Mouse (Mus musculus) intestine, postnatal 0 days (tissue): ENCODE measurements around the gene Mterf2. TPM values are rescaled to one million over a fixed set of nuclear protein-coding genes. Genes with fewer than 3 reads are reported as not detected.

Experiments used
- ATAC-seq: fragments of 200-750 bp; cut with Nextera tagmentation; 2 replicates; pipeline ENCODE4 v1.8.0; 2017; ENCODE audit warnings: mild to moderate bottlenecking, moderate TSS enrichment, moderate library complexity
- H3K27ac ChIP-seq: fragments of 300-500 bp; sonication (generic); 2 replicates; pipeline ENCODE4 v1.5.1; 2014; ENCODE audit warnings: mild to moderate bottlenecking, low read depth, low read length, moderate library complexity
- H3K27me3 ChIP-seq: fragments of 300-500 bp; sonication (generic); replicated peaks from 2 replicates; pipeline ENCODE4 v1.6.1; 2014; ENCODE audit warnings: low read length, mixed read lengths; ENCODE audit not compliant: control insufficient read depth, insufficient read depth
- H3K36me3 ChIP-seq: fragments of 300-500 bp; sonication (generic); 2 replicates; pipeline ENCODE4 v1.6.1; 2014; ENCODE audit warnings: mild to moderate bottlenecking, moderate library complexity; ENCODE audit not compliant: control insufficient read depth, insufficient read depth
- H3K4me1 ChIP-seq: fragments of 300-500 bp; sonication (generic); replicated peaks from 2 replicates; pipeline ENCODE4 v1.6.1; 2014; ENCODE audit warnings: antibody characterized with exemption, low read length, mixed read lengths; ENCODE audit not compliant: control insufficient read depth, insufficient read depth
- H3K4me2 ChIP-seq: fragments of 300-500 bp; sonication (generic); replicated peaks from 2 replicates; pipeline ENCODE4 v1.6.1; 2014; ENCODE audit warnings: low read depth, mild to moderate bottlenecking, moderate library complexity
- H3K4me3 ChIP-seq: fragments of 300-500 bp; sonication (generic); 2 replicates; pipeline ENCODE4 v1.5.1; 2014; ENCODE audit warnings: low read depth, low read length
- H3K9ac ChIP-seq: fragments of 300-500 bp; sonication (generic); 2 replicates; pipeline ENCODE4 v1.6.1; 2014; ENCODE audit warnings: mild to moderate bottlenecking, low read depth, low read length
- H3K9me3 ChIP-seq: fragments of 300-500 bp; sonication (generic); 2 replicates; pipeline ENCODE4 v1.6.1; 2016; ENCODE audit warnings: mixed run types; ENCODE audit not compliant: control insufficient read depth
- CTCF ChIP-seq: sonication (generic); IDR thresholded peaks from 2 replicates; pipeline ENCODE4 v1.5.1; 2016; ENCODE audit warnings: low read depth, mild to moderate bottlenecking, control low read depth, antibody characterized with exemption, moderate library complexity
- WGBS: fragments of 180-500 bp; shearing (Covaris S2); extraction: QIAGEN DNeasy Blood & Tissue Kit; methylation state at CpG from one replicate; pipeline ENCODE4 v1.1.7; 2014; 5-methylcytosine and 5-hydroxymethylcytosine counted together
- polyA plus RNA-seq: library from polyadenylated mRNA; unstranded; fragments of >200 nt; fragmentation: Nextera tagmentation; extraction: Ambion mirVana; gene quantifications from 2 replicates; pipeline ENCODE4 v1.2.1, GENCODE M21; 2015

Gene Mterf2
- polyA plus RNA-seq, 1 experiment from 2014 or later, result 12.6 TPM

DNA sequence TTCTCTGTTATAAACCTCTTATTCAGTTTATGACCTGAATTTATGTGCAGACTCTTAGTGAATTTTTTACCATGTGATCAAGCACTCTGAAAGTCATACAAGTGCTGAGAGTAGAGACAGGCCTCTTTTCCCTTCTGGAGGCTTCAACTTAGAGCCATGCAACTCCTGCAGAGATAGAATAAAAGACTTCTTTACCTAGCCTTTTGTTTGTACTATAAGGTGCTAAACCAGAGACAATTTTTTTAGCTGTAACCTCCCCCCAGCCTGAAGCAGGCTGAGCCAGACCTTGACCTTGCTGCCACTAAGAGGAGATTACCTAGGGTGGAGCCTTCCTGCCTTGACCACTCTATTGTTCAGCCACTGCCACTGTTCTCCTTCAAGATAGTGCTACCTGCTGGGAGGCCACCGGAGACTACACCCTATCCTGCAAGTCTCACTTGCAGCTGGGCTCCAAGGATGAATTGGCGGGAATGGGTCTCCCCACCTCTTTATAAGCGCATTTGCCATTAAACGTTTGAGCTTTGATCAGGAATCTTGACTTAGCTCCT is 56.1 kb downstream of the Mterf2 start:
- H3K27ac ChIP-seq, result no peak overlapping the region
- no peaks in the 10 kb centered on the region for H3K4me1 ChIP-seq
- H3K36me3 ChIP-seq, result no peaks in the 10 kb centered on the region
- H3K9me3 ChIP-seq, result no peaks in the 10 kb centered on the region
- no peaks in the 10 kb centered on the region for H3K27me3 ChIP-seq
- no peak overlapping the region for H3K4me3 ChIP-seq
- no peak for TF ChIP-seq CTCF
- WGBS, result 63% methylated on average over 4 of the region's 4 CpGs
- H3K9ac ChIP-seq, result no peak overlapping the region
- H3K4me2 ChIP-seq, result no peak overlapping the region
- ATAC-seq, result no peak

Other genes with a start within 250 kb of the Mterf2 start
- 6.7 and 7.0 TPM in 2 replicates for gene Ric8b, start 210.4 kb downstream of the Mterf2 start, polyA plus RNA-seq
- 0.37 and 0.38 TPM in 2 replicates for gene Fhl4, start 25.5 kb downstream of the Mterf2 start, polyA plus RNA-seq
- gene Tmem263, start 25.4 kb downstream of the Mterf2 start, polyA plus RNA-seq, result 42.3 and 43.2 TPM in 2 replicates
- gene Cry1, start 57.0 kb upstream of the Mterf2 start, polyA plus RNA-seq, result 18.6 and 20.3 TPM in 2 replicates